Mouse (Mus musculus) liver, adult 2 months (tissue): Measurements from ENCODE around the gene Tmigd3.

Source experiments
- CTCF ChIP-seq: fragments of 200-500 bp; IDR thresholded peaks from 2 replicates; pipeline ENCODE4 v1.5.1; 2011; ENCODE audit warnings: low read depth, low read length, control low read depth
- POLR2A ChIP-seq: fragments of 200-500 bp; IDR thresholded peaks from 2 replicates; pipeline ENCODE4 v1.6.1; 2011; ENCODE audit warnings: low read length, control low read depth; ENCODE audit not compliant: insufficient read depth; ENCODE audit errors: extremely low read depth

DNA sequence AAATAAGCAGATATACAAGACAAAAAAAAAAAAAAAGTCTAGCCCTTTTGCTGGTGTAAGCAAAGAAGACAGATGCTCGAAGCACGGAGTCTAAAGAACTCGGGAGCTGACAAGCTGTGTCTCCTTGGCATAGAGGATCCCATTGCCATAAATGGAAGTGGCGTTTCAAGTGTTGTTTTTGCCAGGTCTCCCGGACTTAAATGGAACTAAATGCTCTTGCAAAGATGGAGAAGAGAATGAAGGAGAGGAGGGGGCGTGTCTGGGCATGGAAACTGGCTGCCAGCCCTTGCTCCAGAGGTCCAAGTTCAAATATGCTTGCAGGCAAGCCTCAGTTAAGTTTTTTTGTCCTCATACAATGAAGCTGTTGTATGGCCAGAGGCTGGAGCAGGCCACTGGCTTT is 1.3 kb downstream of the Tmigd3 start:
- TF ChIP-seq CTCF = no peak
- no peak for TF ChIP-seq POLR2A
